Mouse (Mus musculus) neutrophil, adult 59 days (primary cell): ENCODE data around the gene Slc25a28. TPM values are rescaled to one million over a fixed set of nuclear protein-coding genes. Genes with fewer than 3 reads are reported as not detected.

Experiments used
- total RNA-seq, 2 experiments: library from RNA; stranded (reverse); gene quantifications; 1 replicate in 1 of 2; 2 replicates in 1 of 2; pipeline ENCODE4 v1.2.4; 2023

Slc25a28 gene
- total RNA-seq: 10 to 100 TPM; 53.1 to 53.8 TPM

DNA sequence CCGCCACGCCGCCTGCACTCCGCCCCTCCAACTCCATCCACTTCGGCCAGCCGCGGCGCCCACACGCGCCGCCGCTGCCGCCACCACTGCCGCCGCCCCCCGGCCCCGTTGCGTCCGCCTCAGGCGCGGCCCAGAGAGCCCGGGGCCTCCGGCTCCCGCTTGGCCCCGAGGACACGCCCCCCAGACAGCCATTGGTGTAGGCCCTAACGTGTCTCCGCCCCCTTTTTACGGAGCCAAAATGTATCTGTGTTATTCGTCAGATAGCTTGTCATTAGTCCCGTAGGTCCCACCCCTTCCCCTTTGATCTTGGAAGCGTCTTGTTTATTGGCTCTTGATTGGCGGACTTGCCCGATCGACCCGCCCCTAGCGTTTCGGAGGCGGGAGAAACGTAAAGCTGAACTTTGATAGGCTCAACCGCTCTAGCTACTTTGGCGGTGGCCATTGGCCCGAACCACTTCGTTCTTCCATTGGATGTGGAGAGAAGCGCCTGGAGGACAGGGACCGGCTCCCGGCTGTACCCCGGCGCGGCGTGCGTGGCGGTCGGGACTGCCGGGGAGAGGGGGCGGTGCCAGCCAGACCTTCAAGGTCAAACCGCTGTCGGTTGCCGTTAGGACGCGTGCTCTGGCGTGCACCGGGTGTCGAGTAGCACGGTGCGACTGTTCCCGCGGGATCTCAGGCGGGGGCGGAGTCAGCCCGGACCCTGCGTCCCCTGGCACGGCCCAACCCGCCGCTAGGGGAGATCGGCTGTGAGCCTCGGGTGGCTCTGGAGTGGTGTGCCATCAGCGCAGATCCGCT is at the start of gene Slc25a28:
Slc25a28 (minus strand) TSS at position 152 of the 795 bp plus-strand sequence.

DNA sequence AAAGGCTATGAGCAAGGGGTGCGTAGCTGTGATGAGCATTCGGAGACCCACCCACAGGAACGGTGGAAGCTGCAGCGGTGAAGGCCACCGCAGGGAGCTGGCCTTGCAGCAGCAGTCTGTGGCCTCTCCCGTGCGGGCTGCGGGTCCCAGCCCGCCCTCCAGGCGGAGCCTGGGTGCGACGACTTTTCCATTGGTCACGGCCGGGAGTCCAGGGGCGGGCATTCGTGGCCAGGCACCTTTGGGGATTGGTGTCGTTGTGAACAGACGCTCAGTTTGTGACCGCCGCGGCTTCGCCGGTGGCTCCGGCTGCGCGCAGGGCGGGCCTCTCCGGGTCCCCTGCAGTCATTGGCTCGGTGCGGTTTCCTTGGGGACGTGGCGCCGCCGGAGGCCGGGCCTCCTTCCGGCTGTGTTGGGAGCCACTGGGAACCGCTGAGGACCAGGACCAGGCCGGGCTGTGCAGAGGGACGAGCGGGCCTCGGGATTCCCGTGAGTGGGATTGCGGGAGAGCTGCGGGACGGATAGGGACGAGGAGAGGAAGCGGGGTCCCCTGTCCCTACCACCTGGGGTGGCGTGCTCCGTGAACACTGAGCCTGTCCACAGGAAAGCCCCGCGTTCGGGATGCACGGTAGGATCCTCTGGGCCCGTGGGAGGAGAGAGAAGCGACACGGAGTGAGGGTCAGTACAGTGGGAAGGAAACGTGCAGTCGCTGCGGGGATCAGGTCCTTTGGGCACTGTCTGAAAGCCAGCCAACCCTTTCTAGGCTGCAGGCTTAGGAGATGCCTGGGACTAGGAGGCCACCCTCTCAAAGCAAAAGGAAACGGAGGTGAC is 15.0 kb upstream of the Slc25a28 start, which contains the start of gene Entpd7:
Entpd7 (plus strand) TSS at position 254 of the 828 bp plus-strand sequence.

Other genes with a start within 250 kb of the Slc25a28 start
- gene Cnnm1, start 234.4 kb downstream of the Slc25a28 start, total RNA-seq: under 1 TPM; 0.09 to 0.49 TPM
- 10 to 100 TPM; 26.4 to 29.0 TPM for gene Got1, start 150.3 kb downstream of the Slc25a28 start, total RNA-seq
- not detected for gene Nkx2-3, start 62.6 kb downstream of the Slc25a28 start, total RNA-seq
- gene Entpd7, start 14.8 kb upstream of the Slc25a28 start, total RNA-seq: 10 to 100 TPM; 24.0 to 29.5 TPM
- 10 to 100 TPM in 1 of 2 experiments, 1 to 10 TPM in 1; 8.9 to 12.1 TPM for gene Cutc, start 78.1 kb upstream of the Slc25a28 start, total RNA-seq
- 10 to 100 TPM in 1 of 2 experiments, 1 to 10 TPM in 1; 7.7 to 14.6 TPM for gene Cox15, start 78.1 kb upstream of the Slc25a28 start, total RNA-seq
- gene Abcc2, start 107.3 kb upstream of the Slc25a28 start, total RNA-seq: under 1 TPM; 0.60 to 0.75 TPM